8 mouse cellular contexts compared by ENCODE assay signal in genomic region chr1:131153018-131153629, GRCm38 (mm10). TPM values are rescaled to one million over a fixed set of nuclear protein-coding genes. Genes with fewer than 3 reads are reported as not detected.
DNase-seq lines count a peak whose midpoint lies in the region; ATAC-seq and TF ChIP-seq lines count a peak whose summit lies in the region.

Eif2d (plus strand) TSS chr1:131153181.

- H3K36me3 ChIP-seq in G1E (replicated peaks), result peaks cover 23% of the 10 kb centered on the region
- peaks cover 2% of the 10 kb centered on the region; the same call in 1 of the 2 replicates for H3K36me3 ChIP-seq in forebrain, postnatal 0 days (ENCODE audit: insufficient read depth)
- H3K36me3 ChIP-seq in lung, embryonic 15.5 days, result no peaks in the 10 kb centered on the region

- DNase-seq in G1E (ENCODE audit: low spot score), result peak; percentile 97
- DNase-seq in cerebellum, adult 2 months, result peak; percentile 91
- peak; percentile 90 for DNase-seq in forebrain, postnatal 0 days
- DNase-seq in heart, postnatal 4 days, result peak; percentile 89
- DNase-seq in layer of hippocampus, adult 8-10 months (ENCODE audit: low spot score in 2 of 2), result peak; percentile 66 to 83
- peak; percentile 67 for DNase-seq in ovary, postnatal 10 days (ENCODE audit: low spot score)
- DNase-seq in thymus, postnatal 10 days (ENCODE audit: low spot score in 2 of 2), result peak; percentile 82 to 90

- peak; percentile 99 for ATAC-seq in G1E (ENCODE audit: extremely low read depth, insufficient number of reproducible peaks, low FRiP score, poor library complexity, severe bottlenecking)
- peak; percentile 100 for ATAC-seq in forebrain, postnatal 0 days
- peak; percentile 99 for ATAC-seq in lung, embryonic 15.5 days (ENCODE audit: borderline replicate concordance, extremely low read depth, low FRiP score, low TSS enrichment)

- no peaks in the 10 kb centered on the region for H3K27me3 ChIP-seq in G1E (ENCODE audit: insufficient read depth, low read length)
- no peaks in the 10 kb centered on the region for H3K27me3 ChIP-seq in cerebellum, adult 2 months (ENCODE audit: control insufficient read depth, insufficient read depth, low read length)
- H3K27me3 ChIP-seq in forebrain, postnatal 0 days (ENCODE audit: insufficient read depth, low read length), result no peaks in the 10 kb centered on the region
- H3K27me3 ChIP-seq in lung, embryonic 15.5 days, result no peaks in the 10 kb centered on the region

- under 1% methylated on average over 27 of the region's 27 CpGs for WGBS in cerebellum, adult 2 months
- WGBS in forebrain, postnatal 0 days, result under 1% methylated on average over 27 of the region's 27 CpGs
- under 1% methylated on average over 27 of the region's 27 CpGs for WGBS in lung, embryonic 15.5 days

- peak; percentile 91; the same call in 1 of the 2 replicates for TF ChIP-seq POLR2A in cerebellum, adult 2 months (IDR thresholded peaks at IDR 0.05; ENCODE audit: borderline replicate concordance, insufficient read depth, low read length)

- H3K9ac ChIP-seq in forebrain, postnatal 0 days, result peak within 1 kb of the TSS; percentile 62
- peak within 1 kb of the TSS; percentile 67 for H3K9ac ChIP-seq in lung, embryonic 15.5 days

- TF ChIP-seq CTCF in G1E (IDR thresholded peaks at IDR 0.05; ENCODE audit: low read depth, low read length), result no peak
- no peak for TF ChIP-seq CTCF in cerebellum, adult 2 months (IDR thresholded peaks at IDR 0.05; ENCODE audit: borderline replicate concordance, insufficient read depth, low read depth, low read length)
- TF ChIP-seq CTCF in forebrain, postnatal 0 days (IDR thresholded peaks at IDR 0.05; ENCODE audit: low read depth), result no peak

- H3K4me3 ChIP-seq in G1E (ENCODE audit: low read depth, low read length), result peak within 1 kb of the TSS; percentile 74
- peak within 1 kb of the TSS; percentile 82 for H3K4me3 ChIP-seq in cerebellum, adult 2 months (replicated peaks; ENCODE audit: insufficient read depth, low read depth, low read length)
- H3K4me3 ChIP-seq in forebrain, postnatal 0 days (ENCODE audit: low read depth, low read length), result peak within 1 kb of the TSS; percentile 51
- peak within 1 kb of the TSS; percentile 74 for H3K4me3 ChIP-seq in lung, embryonic 15.5 days

- peak within 1 kb of the TSS; percentile 74 for H3K4me2 ChIP-seq in forebrain, postnatal 0 days (ENCODE audit: low read depth)
- H3K4me2 ChIP-seq in lung, embryonic 15.5 days, result peak within 1 kb of the TSS; percentile 83

- 0 out of 2 replicates have a peak within 1 kb of the TSS, but pooled peaks have one; percentile 10 for H3K27ac ChIP-seq in cerebellum, adult 2 months (ENCODE audit: insufficient read depth, low read length)
- H3K27ac ChIP-seq in forebrain, postnatal 0 days (ENCODE audit: low read depth, low read length), result no peak within 1 kb of the TSS
- peak within 1 kb of the TSS; percentile 25; the same call in 1 of the 2 replicates for H3K27ac ChIP-seq in lung, embryonic 15.5 days

- no peaks in the 10 kb centered on the region for H3K9me3 ChIP-seq in G1E (replicated peaks)
- no peaks in the 10 kb centered on the region for H3K9me3 ChIP-seq in forebrain, postnatal 0 days (ENCODE audit: low read length)
- no peaks in the 10 kb centered on the region for H3K9me3 ChIP-seq in lung, embryonic 15.5 days

- peaks cover 42% of the 10 kb centered on the region for H3K4me1 ChIP-seq in G1E (ENCODE audit: insufficient read depth, low read depth, low read length)
- H3K4me1 ChIP-seq in cerebellum, adult 2 months (ENCODE audit: control insufficient read depth, insufficient read depth, low read length), result no peaks in the 10 kb centered on the region; the same call in 1 of the 2 replicates
- 0 out of 2 replicates have a peak, but pooled peaks cover 7% of the 10 kb centered on the region for H3K4me1 ChIP-seq in forebrain, postnatal 0 days (ENCODE audit: insufficient read depth)
- H3K4me1 ChIP-seq in lung, embryonic 15.5 days, result peaks cover 8% of the 10 kb centered on the region

RNA-seq across cellular contexts. Expression of gene Eif2d, which starts in this region (rescaled TPM):
- total RNA-seq in G1E (2014; fragmentation: Nextera tagmentation), result 297 and 347 TPM in 2 replicates
- 79.5 and 89.2 TPM in 2 replicates for total RNA-seq in G1E (2017)
- 58.0 and 70.5 TPM in 2 replicates for polyA plus RNA-seq in G1E (2012)
- polyA plus RNA-seq in cerebellum, adult 2 months (2012; rRNA removed), result 53.8 and 54.5 TPM in 2 replicates
- 38.5 and 41.6 TPM in 2 replicates for total RNA-seq in forebrain, postnatal 0 days (2014; rRNA removed)
- 49.3 and 49.8 TPM in 2 replicates for polyA plus RNA-seq in forebrain, postnatal 0 days (2015; fragmentation: Nextera tagmentation; extraction: Ambion mirVana)
- 10 to 100 TPM; 36.7 to 37.1 TPM for total RNA-seq in heart, postnatal 4 days (2021)
- total RNA-seq in layer of hippocampus, adult 8-10 months (2022), result 10 to 100 TPM; 40.0 to 50.0 (median 46.8) TPM
- 60.3 and 63.0 TPM in 2 replicates for polyA plus RNA-seq in lung, embryonic 15.5 days (2015; fragmentation: Nextera tagmentation; extraction: Ambion mirVana)
